ENCODE assay signal across 8 mouse cellular contexts in genomic region chr19:9898339-9899066, GRCm38 (mm10). TPM values are rescaled to one million over a fixed set of nuclear protein-coding genes. Genes with fewer than 3 reads are reported as not detected.
DNase-seq lines count a peak whose midpoint lies in the region; ATAC-seq and TF ChIP-seq lines count a peak whose summit lies in the region.

No protein-coding gene starts in this region.

- H3K27me3 ChIP-seq in cerebellum, adult 2 months (ENCODE audit: control insufficient read depth, insufficient read depth, low read length): no peaks in the 10 kb centered on the region
- no peaks in the 10 kb centered on the region for H3K27me3 ChIP-seq in forebrain, embryonic 10.5 days (ENCODE audit: poor library complexity, severe bottlenecking)
- no peaks in the 10 kb centered on the region for H3K27me3 ChIP-seq in intestine, embryonic 16.5 days (replicated peaks; ENCODE audit: control insufficient read depth, insufficient read depth, low read length)
- no peaks in the 10 kb centered on the region for H3K27me3 ChIP-seq in megakaryocyte, embryonic 14.5 days (replicated peaks)

- no peaks in the 10 kb centered on the region; the same call in 1 of the 2 replicates for H3K9me3 ChIP-seq in forebrain, embryonic 10.5 days
- H3K9me3 ChIP-seq in intestine, embryonic 16.5 days (ENCODE audit: control insufficient read depth, low read length): no peaks in the 10 kb centered on the region
- H3K9me3 ChIP-seq in megakaryocyte, embryonic 14.5 days: no peaks in the 10 kb centered on the region

- H3K9ac ChIP-seq in intestine, embryonic 16.5 days (ENCODE audit: low read depth, low read length): peak overlapping the region; percentile 80

- no peak for DNase-seq in cerebellum, adult 2 months
- DNase-seq in Muller cell, postnatal 12 days (ENCODE audit: inconsistent ontology term): peak; percentile 49
- no peak for DNase-seq in forebrain, embryonic 10.5 days (ENCODE audit: extremely low spot score, low spot score)
- no peak for DNase-seq in right cerebral cortex, adult 2 months (ENCODE audit: low spot score in 2 of 2)
- no peak for DNase-seq in layer of hippocampus, adult 11-12 months (ENCODE audit: low spot score)

- TF ChIP-seq CTCF in cerebellum, adult 2 months (IDR thresholded peaks at IDR 0.05; ENCODE audit: borderline replicate concordance, insufficient read depth, low read depth, low read length): no peak

- no peak for ATAC-seq in cerebellum, adult (ENCODE audit: insufficient number of reproducible peaks, low FRiP score, low TSS enrichment)
- ATAC-seq in intestine, embryonic 16.5 days: peak; percentile 1; the same call in 1 of the 2 replicates

- TF ChIP-seq POLR2A in cerebellum, adult 2 months (IDR thresholded peaks at IDR 0.05; ENCODE audit: borderline replicate concordance, insufficient read depth, low read length): no peak

- H3K36me3 ChIP-seq in forebrain, embryonic 10.5 days (replicated peaks): peaks cover 39% of the 10 kb centered on the region
- peaks cover 10% of the 10 kb centered on the region for H3K36me3 ChIP-seq in intestine, embryonic 16.5 days (ENCODE audit: control insufficient read depth, insufficient read depth, low read length)
- peaks cover 36% of the 10 kb centered on the region for H3K36me3 ChIP-seq in megakaryocyte, embryonic 14.5 days (replicated peaks; ENCODE audit: low read length)

- peak overlapping the region; percentile 69 for H3K4me3 ChIP-seq in cerebellum, adult 2 months (replicated peaks; ENCODE audit: insufficient read depth, low read depth, low read length)
- H3K4me3 ChIP-seq in forebrain, embryonic 10.5 days: peak overlapping the region; percentile 76
- H3K4me3 ChIP-seq in intestine, embryonic 16.5 days (ENCODE audit: low read length): peak overlapping the region; percentile 77
- peak overlapping the region; percentile 97 for H3K4me3 ChIP-seq in megakaryocyte, embryonic 14.5 days (replicated peaks)

- no peak overlapping the region for H3K27ac ChIP-seq in cerebellum, adult 2 months (ENCODE audit: insufficient read depth, low read length)
- H3K27ac ChIP-seq in forebrain, embryonic 10.5 days: peak overlapping the region; percentile 96
- peak overlapping the region; percentile 77 for H3K27ac ChIP-seq in intestine, embryonic 16.5 days (ENCODE audit: low read length)

- peak overlapping the region; percentile 72 for H3K4me2 ChIP-seq in intestine, embryonic 16.5 days (ENCODE audit: low read depth, low read length)

- peaks cover 2% of the 10 kb centered on the region for H3K4me1 ChIP-seq in cerebellum, adult 2 months (ENCODE audit: control insufficient read depth, insufficient read depth, low read length)
- peaks cover 37% of the 10 kb centered on the region for H3K4me1 ChIP-seq in forebrain, embryonic 10.5 days
- H3K4me1 ChIP-seq in intestine, embryonic 16.5 days (ENCODE audit: control insufficient read depth, insufficient read depth, low read length): peaks cover 18% of the 10 kb centered on the region
- peaks cover 58% of the 10 kb centered on the region for H3K4me1 ChIP-seq in megakaryocyte, embryonic 14.5 days

- WGBS in cerebellum, adult 2 months: 8% methylated on average over 17 of the region's 17 CpGs
- 12% methylated on average over 17 of the region's 17 CpGs for WGBS in forebrain, embryonic 10.5 days
- 7% methylated on average over 17 of the region's 17 CpGs for WGBS in intestine, embryonic 16.5 days

RNA-seq across cellular contexts. Expression of gene Incenp, which starts 0.8 kb away (rescaled TPM):
- polyA plus RNA-seq in cerebellum, adult 2 months (2012; rRNA removed): 16.3 and 16.7 TPM in 2 replicates
- 169 and 178 TPM in 2 replicates for polyA plus RNA-seq in forebrain, embryonic 10.5 days (2016; fragmentation: Nextera tagmentation; extraction: Ambion mirVana)
- polyA plus RNA-seq in intestine, embryonic 16.5 days (2015; fragmentation: Nextera tagmentation; extraction: Ambion mirVana): 63.8 and 64.4 TPM in 2 replicates
- 23.6 and 70.8 TPM in 2 replicates for polyA plus RNA-seq in megakaryocyte, embryonic 14.5 days (2012; ENCODE audit: insufficient read depth, low replicate concordance)

RNA-seq across cellular contexts. Expression of gene Scgb2a2, which starts 51.1 kb away (rescaled TPM):
- not detected in 2 replicates for polyA plus RNA-seq in cerebellum, adult 2 months (2012; rRNA removed)
- polyA plus RNA-seq in forebrain, embryonic 10.5 days (2016; fragmentation: Nextera tagmentation; extraction: Ambion mirVana): not detected in 2 replicates
- not detected in 2 replicates for polyA plus RNA-seq in intestine, embryonic 16.5 days (2015; fragmentation: Nextera tagmentation; extraction: Ambion mirVana)
- not detected in 2 replicates for polyA plus RNA-seq in megakaryocyte, embryonic 14.5 days (2012; ENCODE audit: insufficient read depth, low replicate concordance)
